Mouse (Mus musculus) lung, adult 2 months (tissue): Measurements from ENCODE around the gene Fbxw5.

Experiments used
- CTCF ChIP-seq: fragments of 200-500 bp; IDR thresholded peaks from 2 replicates; pipeline ENCODE4 v1.5.1; 2011; ENCODE audit warnings: mild to moderate bottlenecking, low read length, control low read depth; ENCODE audit not compliant: insufficient read depth
- POLR2A ChIP-seq: fragments of 200-500 bp; IDR thresholded peaks from 2 replicates; pipeline ENCODE4 v1.6.1; 2011; ENCODE audit warnings: low read depth, mild to moderate bottlenecking, control low read depth, low read length, borderline replicate concordance; ENCODE audit errors: extremely low read depth

- TF ChIP-seq POLR2A (no peak), CTCF (no peak)
These were observed 33.8 kb downstream of the Fbxw5 start for GRCm38 (mm10) chr2:25534178-25534865.
